Mouse (Mus musculus) heart, postnatal 10 days (tissue): Measurements from ENCODE around the gene Rdx. TPM values are rescaled to one million over a fixed set of nuclear protein-coding genes. Genes with fewer than 3 reads are reported as not detected.
"Not testable (repeated sequence)": the region's sequence is repeated elsewhere in the genome, so short reads cannot be mapped to it uniquely, and the experiment has no call there.

ENCODE experiments used
- DNase-seq, 2 experiments: peaks; one replicate each; pipeline ENCODE4 v3.0.0; 2021
- intact Hi-C: fragments of 180-260 bp; cut with DNase I; formaldehyde crosslinking; loops from one replicate; pipeline ENCODE4 v1.15.1; 2025
- total RNA-seq, 2 experiments: library from RNA; stranded (reverse); gene quantifications; 2 replicates each; pipeline ENCODE4 v1.2.3; 2021

The Rdx gene
- total RNA-seq, 2 experiments from 2014 or later: 110 to 120 TPM

GRCm38 (mm10) chr9:52050361-52050760, 3.4 kb downstream of the Rdx start:
- DNase-seq: no peak
- intact Hi-C loops: no loop called here

GRCm38 (mm10) chr9:52052221-52052620, 5.2 kb downstream of the Rdx start:
- no peak for DNase-seq
- intact Hi-C loops: no loop called here

- DNase-seq: no peak
- intact Hi-C loops: no loop called here
These were observed 8.3 kb downstream of the Rdx start for GRCm38 (mm10) chr9:52055313-52055712.

- no peak for DNase-seq
- intact Hi-C loops: no loop called here
These were observed 12.8 kb downstream of the Rdx start for GRCm38 (mm10) chr9:52059788-52060187.

- intact Hi-C loops: no loop called here
- no peak for DNase-seq
These were observed 23.1 kb downstream of the Rdx start for GRCm38 (mm10) chr9:52070052-52070451.

- DNase-seq, intact Hi-C loops: not testable (repeated sequence)
These were observed 24.4 kb downstream of the Rdx start for GRCm38 (mm10) chr9:52071352-52071751.

- no peak for DNase-seq
- intact Hi-C loops: no loop called here
These were observed 25.2 kb downstream of the Rdx start for GRCm38 (mm10) chr9:52072202-52072601.

GRCm38 (mm10) chr9:52076089-52076488, 29.1 kb downstream of the Rdx start:
- DNase-seq: no peak
- intact Hi-C loops: no loop called here

GRCm38 (mm10) chr9:52077692-52078091, 30.7 kb downstream of the Rdx start:
- DNase-seq: no peak

GRCm38 (mm10) chr9:52081979-52082378, 35.0 kb downstream of the Rdx start:
- DNase-seq: no peak
- intact Hi-C loops: no loop called here

More at GRCm38 (mm10) chr9:52077692-52078091, 30.7 kb downstream of the Rdx start:
- intact Hi-C loops: no loop called here

- DNase-seq: no peak
- intact Hi-C loops: no loop called here
These were observed 35.4 kb downstream of the Rdx start for GRCm38 (mm10) chr9:52082414-52082813.

- intact Hi-C loops: loop anchor here (10.0 kb wide), 2 partner anchors 757 to 927 kb away; partner anchors contain the start of gene Gm32742
- DNase-seq: peak; percentile 35 to 56
These were observed 44.8 kb downstream of the Rdx start for GRCm38 (mm10) chr9:52091752-52092151.

GRCm38 (mm10) chr9:52092311-52092710, 45.3 kb downstream of the Rdx start:
- DNase-seq: no peak
- intact Hi-C loops: loop anchor here (10.0 kb wide), 2 partner anchors 758 to 928 kb away; partner anchors contain the start of gene Gm32742

GRCm38 (mm10) chr9:52093108-52093507, 46.1 kb downstream of the Rdx start:
- intact Hi-C loops: loop anchor here (10.0 kb wide), 2 partner anchors 758 to 928 kb away; partner anchors contain the start of gene Gm32742
- DNase-seq: no peak

GRCm38 (mm10) chr9:52094016-52094415, 47.0 kb downstream of the Rdx start:
- DNase-seq: no peak
- intact Hi-C loops: loop anchor here (10.0 kb wide), 2 partner anchors 759 to 929 kb away; partner anchors contain the start of gene Gm32742

- intact Hi-C loops: loop anchor here (10.0 kb wide), 2 partner anchors 760 to 930 kb away; partner anchors contain the start of gene Gm32742
- no peak for DNase-seq
These were observed 47.6 kb downstream of the Rdx start for GRCm38 (mm10) chr9:52094471-52094980.

- intact Hi-C loops: loop anchor here (5.0 to 10.0 kb wide), 4 partner anchors 48 to 931 kb away; partner anchors contain the start of genes Arhgap20, Gm32742 and Rdx
- DNase-seq: no peak
These were observed 48.7 kb downstream of the Rdx start for GRCm38 (mm10) chr9:52095666-52096065.

- DNase-seq: no peak
- intact Hi-C loops: loop anchor here (5.0 to 10.0 kb wide), 4 partner anchors 50 to 933 kb away; partner anchors contain the start of genes Arhgap20, Gm32742 and Rdx
These were observed 50.4 kb downstream of the Rdx start for GRCm38 (mm10) chr9:52097386-52097785.

- intact Hi-C loops: loop anchor here (1.0 to 10.0 kb wide), 7 partner anchors 51 to 934 kb away; partner anchors contain the start of genes Arhgap20, Gm32742 and Rdx
- peak; percentile 86 to 90 for DNase-seq
These were observed 51.6 kb downstream of the Rdx start for GRCm38 (mm10) chr9:52098600-52098999.

GRCm38 (mm10) chr9:52100426-52100825, 53.5 kb downstream of the Rdx start:
- intact Hi-C loops: no loop called here

GRCm38 (mm10) chr9:52102060-52102844, 55.3 kb downstream of the Rdx start:
- intact Hi-C loops: no loop called here
- no peak for DNase-seq

More at GRCm38 (mm10) chr9:52100426-52100825, 53.5 kb downstream of the Rdx start:
- DNase-seq: no peak
